Mouse (Mus musculus): ENCODE results near the gene Ank. TPM values are rescaled to one million over a fixed set of nuclear protein-coding genes. Genes with fewer than 3 reads are reported as not detected.

Ank gene
- total RNA-seq, 1 experiment = 12.0 TPM

- Histone ChIP-seq H3K9me3 (ENCODE audit: control insufficient read depth, insufficient read depth, low read depth, low read length) (no peaks in the 10 kb centered on the region), H3K9ac (ENCODE audit: insufficient read depth, low read depth, low read length, poor library complexity, severe bottlenecking) (no peak overlapping the region), H3K36me3 (ENCODE audit: control insufficient read depth, insufficient read depth, low read length, poor library complexity, severe bottlenecking) (no peaks in the 10 kb centered on the region), H3K27ac (ENCODE audit: insufficient read depth, low read depth, low read length, poor library complexity, severe bottlenecking) (no peak overlapping the region), H3K4me3 (ENCODE audit: insufficient read depth in 1 of 2, low read depth in 1 of 2, low read length in 2 of 2, poor library complexity in 1 of 2, severe bottlenecking in 1 of 2) (no peak overlapping the region), H3K4me1 (ENCODE audit: control insufficient read depth in 2 of 2, insufficient read depth in 2 of 2, low read length in 2 of 2, poor library complexity in 1 of 2) (no peaks in the 10 kb centered on the region)
- TF ChIP-seq MAFK (IDR thresholded peaks at IDR 0.05; ENCODE audit: insufficient read depth, low read depth, low read length) (no peak), CHD2 (IDR thresholded peaks at IDR 0.05; ENCODE audit: low read depth, low read length) (no peak), ZNF384 (IDR thresholded peaks at IDR 0.05; ENCODE audit: low read depth, low read length) (no peak), ZC3H11A (IDR thresholded peaks at IDR 0.05; ENCODE audit: borderline replicate concordance, low read depth, low read length) (no peak), HCFC1 (IDR thresholded peaks at IDR 0.05; ENCODE audit: borderline replicate concordance, insufficient read depth, low read length) (no peak)
- no peak for DNase-seq (ENCODE audit: low read depth, low spot score)
- in situ Hi-C loops (cut with MboI; ENCODE audit: low sequenced_read_pairs in 2 of 2, unreplicated experiment in 2 of 2) = no loop called here
Observed at GRCm38 (mm10) chr15:27545203-27545602, 78.7 kb downstream of the Ank start.

GRCm38 (mm10) chr15:27548110-27548509 is 81.6 kb downstream of the Ank start:
- no peaks in the 10 kb centered on the region for H3K36me3 ChIP-seq (ENCODE audit: control insufficient read depth, insufficient read depth, low read length, poor library complexity, severe bottlenecking)
- H3K4me3 ChIP-seq (ENCODE audit: insufficient read depth in 1 of 2, low read depth in 1 of 2, low read length in 2 of 2, poor library complexity in 1 of 2, severe bottlenecking in 1 of 2) = no peak overlapping the region
- H3K4me1 ChIP-seq (ENCODE audit: control insufficient read depth in 2 of 2, insufficient read depth in 2 of 2, low read length in 2 of 2, poor library complexity in 1 of 2) = no peaks in the 10 kb centered on the region
- no peak for TF ChIP-seq ZNF384 (IDR thresholded peaks at IDR 0.05; ENCODE audit: low read depth, low read length)
- no peak for TF ChIP-seq MAFK (IDR thresholded peaks at IDR 0.05; ENCODE audit: insufficient read depth, low read depth, low read length)
- no peak for TF ChIP-seq ZC3H11A (IDR thresholded peaks at IDR 0.05; ENCODE audit: borderline replicate concordance, low read depth, low read length)
- no peak for TF ChIP-seq HCFC1 (IDR thresholded peaks at IDR 0.05; ENCODE audit: borderline replicate concordance, insufficient read depth, low read length)
- no peak for TF ChIP-seq CHD2 (IDR thresholded peaks at IDR 0.05; ENCODE audit: low read depth, low read length)
- H3K9ac ChIP-seq (ENCODE audit: insufficient read depth, low read depth, low read length, poor library complexity, severe bottlenecking) = no peak overlapping the region
- in situ Hi-C loops (cut with MboI; ENCODE audit: low sequenced_read_pairs in 2 of 2, unreplicated experiment in 2 of 2) = no loop called here
- H3K9me3 ChIP-seq (ENCODE audit: control insufficient read depth, insufficient read depth, low read depth, low read length) = no peaks in the 10 kb centered on the region
- DNase-seq (ENCODE audit: low read depth, low spot score) = no peak
- no peak overlapping the region for H3K27ac ChIP-seq (ENCODE audit: insufficient read depth, low read depth, low read length, poor library complexity, severe bottlenecking)

GRCm38 (mm10) chr15:27549071-27549470 is 82.6 kb downstream of the Ank start:
- no peak overlapping the region for H3K9ac ChIP-seq (ENCODE audit: insufficient read depth, low read depth, low read length, poor library complexity, severe bottlenecking)
- no peak overlapping the region for H3K27ac ChIP-seq (ENCODE audit: insufficient read depth, low read depth, low read length, poor library complexity, severe bottlenecking)
- no peaks in the 10 kb centered on the region for H3K4me1 ChIP-seq (ENCODE audit: control insufficient read depth in 2 of 2, insufficient read depth in 2 of 2, low read length in 2 of 2, poor library complexity in 1 of 2)
- H3K9me3 ChIP-seq (ENCODE audit: control insufficient read depth, insufficient read depth, low read depth, low read length) = no peaks in the 10 kb centered on the region
- H3K4me3 ChIP-seq (ENCODE audit: insufficient read depth in 1 of 2, low read depth in 1 of 2, low read length in 2 of 2, poor library complexity in 1 of 2, severe bottlenecking in 1 of 2) = no peak overlapping the region
- no peak for DNase-seq (ENCODE audit: low read depth, low spot score)
- no peaks in the 10 kb centered on the region for H3K36me3 ChIP-seq (ENCODE audit: control insufficient read depth, insufficient read depth, low read length, poor library complexity, severe bottlenecking)
- TF ChIP-seq CHD2 (IDR thresholded peaks at IDR 0.05; ENCODE audit: low read depth, low read length) (no peak), HCFC1 (IDR thresholded peaks at IDR 0.05; ENCODE audit: borderline replicate concordance, insufficient read depth, low read length) (no peak), MAFK (IDR thresholded peaks at IDR 0.05; ENCODE audit: insufficient read depth, low read depth, low read length) (no peak), ZC3H11A (IDR thresholded peaks at IDR 0.05; ENCODE audit: borderline replicate concordance, low read depth, low read length) (no peak), ZNF384 (IDR thresholded peaks at IDR 0.05; ENCODE audit: low read depth, low read length) (no peak)
- in situ Hi-C loops (cut with MboI; ENCODE audit: low sequenced_read_pairs in 2 of 2, unreplicated experiment in 2 of 2) = no loop called here

GRCm38 (mm10) chr15:27549878-27550277 is 83.4 kb downstream of the Ank start:
- no peaks in the 10 kb centered on the region for H3K4me1 ChIP-seq (ENCODE audit: control insufficient read depth in 2 of 2, insufficient read depth in 2 of 2, low read length in 2 of 2, poor library complexity in 1 of 2)
- no peaks in the 10 kb centered on the region for H3K9me3 ChIP-seq (ENCODE audit: control insufficient read depth, insufficient read depth, low read depth, low read length)
- in situ Hi-C loops (cut with MboI; ENCODE audit: low sequenced_read_pairs in 2 of 2, unreplicated experiment in 2 of 2) = no loop called here
- no peak for DNase-seq (ENCODE audit: low read depth, low spot score)
- no peak for TF ChIP-seq ZNF384 (IDR thresholded peaks at IDR 0.05; ENCODE audit: low read depth, low read length)
- no peak for TF ChIP-seq HCFC1 (IDR thresholded peaks at IDR 0.05; ENCODE audit: borderline replicate concordance, insufficient read depth, low read length)
- TF ChIP-seq MAFK (IDR thresholded peaks at IDR 0.05; ENCODE audit: insufficient read depth, low read depth, low read length) = no peak
- no peak overlapping the region for H3K4me3 ChIP-seq (ENCODE audit: insufficient read depth in 1 of 2, low read depth in 1 of 2, low read length in 2 of 2, poor library complexity in 1 of 2, severe bottlenecking in 1 of 2)
- H3K36me3 ChIP-seq (ENCODE audit: control insufficient read depth, insufficient read depth, low read length, poor library complexity, severe bottlenecking) = no peaks in the 10 kb centered on the region
- no peak overlapping the region for H3K27ac ChIP-seq (ENCODE audit: insufficient read depth, low read depth, low read length, poor library complexity, severe bottlenecking)
- no peak overlapping the region for H3K9ac ChIP-seq (ENCODE audit: insufficient read depth, low read depth, low read length, poor library complexity, severe bottlenecking)

- in situ Hi-C loops (cut with MboI; ENCODE audit: low sequenced_read_pairs in 2 of 2, unreplicated experiment in 2 of 2) = no loop called here
- Histone ChIP-seq H3K4me3 (ENCODE audit: insufficient read depth in 1 of 2, low read depth in 1 of 2, low read length in 2 of 2, poor library complexity in 1 of 2, severe bottlenecking in 1 of 2) (no peak overlapping the region), H3K9me3 (ENCODE audit: control insufficient read depth, insufficient read depth, low read depth, low read length) (no peaks in the 10 kb centered on the region), H3K9ac (ENCODE audit: insufficient read depth, low read depth, low read length, poor library complexity, severe bottlenecking) (no peak overlapping the region), H3K27ac (ENCODE audit: insufficient read depth, low read depth, low read length, poor library complexity, severe bottlenecking) (no peak overlapping the region), H3K4me1 (ENCODE audit: control insufficient read depth in 2 of 2, insufficient read depth in 2 of 2, low read length in 2 of 2, poor library complexity in 1 of 2) (no peaks in the 10 kb centered on the region), H3K36me3 (ENCODE audit: control insufficient read depth, insufficient read depth, low read length, poor library complexity, severe bottlenecking) (no peaks in the 10 kb centered on the region)
- no peak for TF ChIP-seq ZNF384 (IDR thresholded peaks at IDR 0.05; ENCODE audit: low read depth, low read length)
- no peak for TF ChIP-seq ZC3H11A (IDR thresholded peaks at IDR 0.05; ENCODE audit: borderline replicate concordance, low read depth, low read length)
- no peak for TF ChIP-seq MAFK (IDR thresholded peaks at IDR 0.05; ENCODE audit: insufficient read depth, low read depth, low read length)
- TF ChIP-seq HCFC1 (IDR thresholded peaks at IDR 0.05; ENCODE audit: borderline replicate concordance, insufficient read depth, low read length) = no peak
- no peak for TF ChIP-seq CHD2 (IDR thresholded peaks at IDR 0.05; ENCODE audit: low read depth, low read length)
- no peak for DNase-seq (ENCODE audit: low read depth, low spot score)
Observed at GRCm38 (mm10) chr15:27550358-27550992, 84.0 kb downstream of the Ank start.

All from ES-E14 (cell line).